Mouse (Mus musculus) layer of hippocampus, postnatal 25 days (tissue): ENCODE measurements at regions not wholly inside any gene's neighbourhood (a gene's known extent, or its start where the extent isn't known, plus 50 kb on each side); places are given as distances from the start of the nearest gene placed in this dataset.
A peak's percentile ranks its signal among the peaks of the same experiment; 100 is the strongest.
"Not testable (repeated sequence)": the region's sequence is repeated elsewhere in the genome, so short reads cannot be mapped to it uniquely, and the experiment has no call there.

ENCODE experiments used
- DNase-seq, 2 experiments: peaks; one replicate each; pipeline ENCODE4 v3.0.0; 2022; ENCODE audit warnings: mixed read lengths in 2 of 2, low spot score in 1 of 2; ENCODE audit errors: extremely low spot score in 1 of 2

DNA sequence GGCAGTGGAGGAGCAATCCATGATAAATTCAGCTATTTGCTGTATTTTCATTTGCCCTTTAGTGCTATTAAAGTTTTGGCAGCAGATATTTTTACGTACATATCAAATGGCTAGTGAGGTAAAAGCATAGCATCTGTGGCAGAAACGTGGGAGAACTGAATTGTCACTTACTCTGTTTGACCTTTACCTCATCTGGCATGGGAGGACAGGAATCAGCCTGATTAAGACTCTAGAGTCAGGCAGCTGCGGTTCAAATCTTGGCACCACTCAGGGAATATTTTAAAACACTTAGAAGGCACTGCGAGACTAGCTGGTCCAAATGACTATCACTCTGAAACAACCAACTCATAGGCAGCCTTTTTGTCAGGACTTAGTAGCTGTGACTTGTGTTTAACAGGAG, 337.4 kb upstream of the Cwc22 start:
- DNase-seq = no peak

GRCm38 (mm10) chr2:78281846-78282245, 335.7 kb upstream of the Cwc22 start:
- DNase-seq = not testable (repeated sequence)

DNA sequence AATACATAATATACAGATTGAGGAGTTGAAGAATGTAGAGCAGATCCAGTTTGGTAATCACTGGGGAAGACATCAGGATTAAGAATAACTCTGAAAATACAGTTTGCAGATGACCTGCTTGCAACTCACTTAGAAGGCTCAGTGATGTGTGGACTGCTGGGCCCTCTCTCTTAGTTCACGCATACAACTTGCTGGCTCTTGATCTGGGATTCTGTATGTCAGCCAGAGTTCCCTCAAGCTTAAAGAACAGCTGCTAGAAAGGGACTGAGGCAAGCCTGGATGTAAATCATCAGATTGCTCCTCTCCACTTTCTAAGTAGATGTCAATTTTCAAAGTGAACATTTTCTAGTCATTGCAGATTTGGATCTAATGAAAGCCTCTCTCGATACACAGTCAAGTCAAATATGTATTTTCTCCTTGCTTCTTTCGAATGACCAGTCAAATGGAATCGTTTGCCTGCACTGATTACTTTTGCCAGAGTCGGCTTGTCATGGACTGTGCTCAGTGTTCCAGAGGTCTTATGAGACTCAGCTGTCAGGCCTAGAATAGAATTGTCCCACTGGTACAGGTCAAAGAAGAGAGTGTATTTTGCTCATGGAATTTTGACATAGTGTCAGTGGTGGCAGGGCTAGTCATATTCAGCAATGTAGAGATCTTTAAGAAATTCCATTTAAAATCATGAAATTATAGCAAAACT, 334.2 kb upstream of the Cwc22 start:
- DNase-seq = no peak

- peak in 1 of 2 experiments; percentile 13 for DNase-seq
Measured at GRCm38 (mm10) chr2:78279382-78280056, 333.3 kb upstream of the Cwc22 start.

- DNase-seq = no peak
Measured at GRCm38 (mm10) chr2:78278630-78279029, 332.5 kb upstream of the Cwc22 start.

DNA sequence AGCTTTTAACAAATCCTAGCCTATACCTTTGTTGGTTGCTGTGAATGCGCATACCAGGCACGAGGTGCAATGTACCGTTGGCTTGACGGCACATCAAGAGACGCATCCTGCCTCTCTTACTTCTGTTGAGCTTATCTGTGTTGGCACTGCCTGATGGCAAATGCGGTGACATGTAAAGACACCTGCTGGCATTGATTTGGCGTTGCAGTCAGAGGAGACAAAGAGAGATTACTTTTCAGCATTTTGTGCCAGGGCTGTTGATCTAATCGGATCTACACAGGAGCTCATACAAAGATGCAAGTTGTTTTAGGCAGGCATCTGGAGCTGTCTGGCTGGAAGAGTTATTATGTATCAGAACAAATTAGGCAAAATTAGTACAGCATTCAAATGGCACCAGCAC, 331.5 kb upstream of the Cwc22 start:
- DNase-seq = no peak

GRCm38 (mm10) chr2:78274122-78274521, 327.9 kb upstream of the Cwc22 start:
- DNase-seq = no peak

DNA sequence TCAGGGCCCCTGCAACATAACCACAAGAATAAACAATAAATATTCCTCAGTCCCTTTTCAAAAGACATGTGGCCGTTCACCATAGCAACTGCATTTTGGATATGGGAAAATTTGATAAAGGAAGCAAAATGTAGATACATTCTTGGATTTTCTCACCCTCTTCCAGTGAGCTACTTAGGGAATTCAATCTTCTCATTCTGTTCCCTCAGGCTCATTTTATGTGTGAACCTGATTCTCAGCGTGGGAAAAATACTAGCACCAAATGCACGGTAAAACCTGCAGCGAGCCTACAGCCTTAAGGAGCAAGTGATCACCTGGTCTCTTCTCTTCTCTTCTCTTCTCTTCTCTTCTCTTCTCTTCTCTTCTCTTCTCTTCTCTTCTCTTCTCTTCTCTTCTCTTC, 322.5 kb upstream of the Cwc22 start:
- no peak for DNase-seq

DNA sequence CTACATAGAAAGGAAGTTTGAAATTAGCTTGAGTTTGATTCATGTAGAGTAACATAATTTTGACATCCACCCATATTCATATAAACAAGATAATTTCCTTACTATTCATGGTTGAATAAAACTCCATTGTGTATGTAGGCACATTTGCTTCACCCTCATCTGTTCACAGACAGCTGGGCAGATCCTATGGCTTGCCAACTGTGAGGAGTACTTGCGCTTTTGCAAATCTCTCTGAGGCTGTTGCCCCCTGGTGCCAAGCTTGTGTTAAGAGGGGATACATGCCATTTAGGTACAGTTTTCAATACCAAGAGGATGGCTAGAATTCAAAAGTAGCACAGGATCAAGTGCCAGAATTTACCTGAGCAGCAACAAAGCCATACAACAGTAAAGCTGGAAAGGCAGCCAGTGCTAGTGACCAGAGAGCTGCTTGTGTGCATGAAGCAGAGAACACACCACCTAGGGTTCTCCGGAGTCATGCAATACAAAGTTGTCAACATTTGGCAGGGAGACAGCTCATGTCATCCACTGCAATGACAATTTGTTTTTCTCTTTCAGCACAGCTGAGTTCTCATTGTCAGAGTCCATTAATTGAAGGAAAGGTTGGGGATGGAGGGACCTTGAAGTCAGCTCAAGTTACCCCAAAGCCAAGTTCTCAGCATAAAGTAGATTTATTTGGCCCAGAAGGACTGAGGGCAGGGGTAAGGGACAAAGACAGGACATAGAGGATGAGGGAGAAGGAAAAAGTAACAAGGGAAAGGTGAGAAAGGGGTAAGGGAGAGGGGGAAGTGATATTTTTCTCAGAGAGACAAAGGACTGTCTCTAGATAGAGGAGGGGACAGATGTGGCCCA, 321.6 kb upstream of the Cwc22 start:
- no peak for DNase-seq

- DNase-seq = no peak
Measured at GRCm38 (mm10) chr2:78253601-78254097, 307.5 kb upstream of the Cwc22 start.

GRCm38 (mm10) chr2:78246354-78246753, 300.2 kb upstream of the Cwc22 start:
- DNase-seq = no peak

DNA sequence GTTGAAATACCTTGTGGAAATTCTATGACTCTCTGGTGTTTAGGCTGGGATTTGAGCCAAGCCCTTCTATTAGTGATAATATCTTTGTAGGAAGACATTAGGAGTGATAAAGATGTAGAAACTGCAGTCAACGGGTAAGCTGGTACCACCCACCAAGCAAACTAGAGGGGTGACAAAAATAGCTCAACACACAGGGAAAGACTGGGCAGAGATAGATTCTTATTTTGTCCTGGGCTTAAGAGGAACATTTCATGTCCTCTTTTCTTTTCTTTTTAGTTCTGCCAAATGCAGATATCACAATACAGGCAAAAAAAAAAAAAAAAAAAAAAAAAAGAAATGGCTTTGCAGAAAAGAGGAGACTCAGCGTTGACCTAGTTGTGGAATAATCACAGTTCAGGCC, 294.1 kb upstream of the Cwc22 start:
- DNase-seq = no peak

GRCm38 (mm10) chr2:78225383-78226100, 279.4 kb upstream of the Cwc22 start:
- DNase-seq = not testable (repeated sequence)

- DNase-seq = no peak
Measured at GRCm38 (mm10) chr2:78214469-78214868, 268.3 kb upstream of the Cwc22 start.

GRCm38 (mm10) chr2:78205125-78205524, 258.9 kb upstream of the Cwc22 start:
- no peak for DNase-seq

GRCm38 (mm10) chr2:78196006-78196405, 249.8 kb upstream of the Cwc22 start:
- DNase-seq = no peak

DNA sequence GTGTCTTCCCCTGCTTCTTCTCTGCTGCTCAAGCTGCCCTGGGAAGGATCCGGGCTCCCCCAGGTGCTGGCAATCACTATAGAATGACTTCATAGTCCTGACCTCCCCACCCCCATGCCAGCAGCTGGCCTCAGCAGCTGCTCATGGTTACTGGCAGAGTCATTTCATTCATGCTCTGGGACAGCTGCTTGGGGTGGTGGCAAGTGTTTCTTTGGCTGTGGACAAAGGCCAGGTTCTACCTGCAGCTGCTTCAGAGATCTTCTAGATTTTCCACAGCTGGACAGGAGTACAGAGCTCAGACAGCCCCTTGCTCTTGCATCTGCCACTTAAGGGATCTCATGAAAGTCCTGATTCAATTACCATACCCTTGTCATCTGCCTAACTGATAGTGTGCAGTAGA, 243.4 kb upstream of the Cwc22 start:
- no peak for DNase-seq

- no peak for DNase-seq
Measured at GRCm38 (mm10) chr2:78184950-78185349, 238.8 kb upstream of the Cwc22 start.

DNA sequence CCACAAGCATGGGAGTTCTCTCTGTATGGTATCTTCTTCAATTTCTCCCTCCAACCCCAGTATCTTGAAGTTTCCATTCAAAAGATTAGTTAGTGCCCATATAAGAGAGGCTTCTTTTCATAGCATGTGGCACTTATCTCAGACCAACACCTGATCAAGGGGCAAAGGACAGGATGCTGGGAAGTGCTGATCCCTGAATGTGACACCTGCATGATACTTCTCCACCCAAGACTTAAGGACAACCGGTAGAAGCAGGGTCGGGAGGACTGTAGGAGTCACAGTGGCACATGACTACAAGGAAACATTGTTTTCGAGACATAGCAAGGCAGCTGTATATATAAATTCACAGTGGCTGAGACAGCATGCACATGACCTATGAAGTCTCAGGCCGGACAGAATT, 227.6 kb upstream of the Cwc22 start:
- DNase-seq = no peak

GRCm38 (mm10) chr2:78172819-78173218, 226.6 kb upstream of the Cwc22 start:
- DNase-seq = no peak
